Mouse (Mus musculus): ENCODE data around the gene Gstt2.

GRCm38 (mm10) chr10:75804217-75804616 is 33.0 kb downstream of the Gstt2 start:
- TF ChIP-seq CTCF (IDR thresholded peaks at IDR 0.05; ENCODE audit: control insufficient read depth, insufficient read depth, insufficient read length): no peak
- no peak for TF ChIP-seq USF1 (IDR thresholded peaks at IDR 0.05; ENCODE audit: low read depth)
- no peak for TF ChIP-seq MYOG (IDR thresholded peaks at IDR 0.05; ENCODE audit: control insufficient read depth, extremely low read depth, insufficient read length)
